Mouse (Mus musculus) MEL (cell line): ENCODE data around the gene Psme2. TPM values are rescaled to one million over a fixed set of nuclear protein-coding genes. Genes with fewer than 3 reads are reported as not detected.

Experiments used
- DNase-seq: peaks from one replicate; pipeline ENCODE4 v3.0.0; 2011; ENCODE audit warnings: low read depth, low spot score
- H3K27ac ChIP-seq: 2 replicates; pipeline ENCODE4 v1.5.1; 2012; ENCODE audit warnings: low read depth, mild to moderate bottlenecking, control low read depth, low read length, moderate library complexity; ENCODE audit not compliant: control insufficient read depth
- H3K27me3 ChIP-seq, 2 experiments: fragments of 150-350 bp in 1 of 2; sonication (generic) in 1 of 2; 2 replicates each; pipeline ENCODE4 v1.6.1; 2012; ENCODE audit warnings: low read length in 2 of 2, mild to moderate bottlenecking in 2 of 2, improper control_type of control experiment in 1 of 2, moderate library complexity in 1 of 2; ENCODE audit not compliant: insufficient read depth in 2 of 2, control insufficient read depth in 1 of 2
- H3K36me3 ChIP-seq, 2 experiments: 2 replicates each; pipeline ENCODE4 v1.6.1; 2012 to 2014; ENCODE audit warnings: low read length in 2 of 2, improper control_type of control experiment in 1 of 2, inconsistent platforms in 1 of 2, mild to moderate bottlenecking in 1 of 2; ENCODE audit not compliant: insufficient read depth in 2 of 2, control insufficient read depth in 1 of 2
- H3K4me1 ChIP-seq, 2 experiments: fragments of 150-350 bp in 1 of 2; sonication (generic) in 1 of 2; 2 replicates each; pipeline ENCODE4 v1.6.1; 2012; ENCODE audit warnings: low read length in 2 of 2, improper control_type of control experiment in 1 of 2, mild to moderate bottlenecking in 1 of 2; ENCODE audit not compliant: insufficient read depth in 2 of 2, control insufficient read depth in 1 of 2
- H3K4me3 ChIP-seq, 2 experiments: fragments of 150-350 bp in 1 of 2; sonication (generic) in 1 of 2; 2 replicates each; pipeline ENCODE4 v1.5.1; 2012; ENCODE audit warnings: low read depth in 2 of 2, low read length in 2 of 2, mild to moderate bottlenecking in 2 of 2, moderate library complexity in 2 of 2, control low read depth in 1 of 2, improper control_type of control experiment in 1 of 2; ENCODE audit not compliant: control insufficient read depth in 1 of 2, insufficient read depth in 1 of 2
- H3K79me2 ChIP-seq: 2 replicates; pipeline ENCODE4 v1.6.1; 2012; ENCODE audit warnings: mild to moderate bottlenecking, low read length, moderate library complexity; ENCODE audit not compliant: control insufficient read depth, poor library complexity, insufficient read depth
- H3K9ac ChIP-seq: 2 replicates; pipeline ENCODE4 v1.6.1; 2012; ENCODE audit warnings: low read depth, mild to moderate bottlenecking, control low read depth, low read length, moderate library complexity; ENCODE audit not compliant: control insufficient read depth, poor library complexity, severe bottlenecking
- H3K9me3 ChIP-seq: fragments of 150-350 bp; sonication (generic); replicated peaks from 2 replicates; pipeline ENCODE4 v1.6.1; 2012; ENCODE audit warnings: mild to moderate bottlenecking, low read length, improper control_type of control experiment, moderate library complexity; ENCODE audit not compliant: insufficient read depth
- BHLHE40 ChIP-seq: IDR thresholded peaks from 2 replicates; pipeline ENCODE4 v1.6.1; 2012; ENCODE audit warnings: low read depth, mild to moderate bottlenecking, inconsistent platforms, low read length, improper control_type of control experiment, borderline replicate concordance
- CHD1 ChIP-seq: IDR thresholded peaks from 2 replicates; pipeline ENCODE4 v1.6.1; 2012; ENCODE audit warnings: low read depth, mild to moderate bottlenecking, inconsistent platforms, low read length, improper control_type of control experiment
- CHD2 ChIP-seq: IDR thresholded peaks from 2 replicates; pipeline ENCODE4 v1.6.1; 2011; ENCODE audit warnings: low read length, improper control_type of control experiment
- CTCF ChIP-seq, 3 experiments: IDR thresholded peaks in 2 of 3; conservative IDR thresholded peaks in 1 of 3; 2 replicates each; pipeline ENCODE4 v1.5.1; 2011 to 2012; ENCODE audit warnings: low read length in 3 of 3, low read depth in 2 of 3, mild to moderate bottlenecking in 2 of 3, improper control_type of control experiment in 1 of 3, inconsistent platforms in 1 of 3, mixed read lengths in 1 of 3, moderate library complexity in 1 of 3; ENCODE audit not compliant: control insufficient read depth in 1 of 3, insufficient read depth in 1 of 3, poor library complexity in 1 of 3, severe bottlenecking in 1 of 3
- E2F4 ChIP-seq: IDR thresholded peaks from 2 replicates; pipeline ENCODE4 v1.6.1; 2011; ENCODE audit warnings: low read depth, low read length, improper control_type of control experiment, borderline replicate concordance
- ELF1 ChIP-seq: IDR thresholded peaks from 2 replicates; pipeline ENCODE4 v1.6.1; 2014; ENCODE audit warnings: low read depth, mild to moderate bottlenecking, inconsistent platforms, low read length, improper control_type of control experiment, moderate library complexity
- EP300 ChIP-seq, 2 experiments: IDR thresholded peaks; 2 replicates each; pipeline ENCODE4 v1.6.1; 2011; ENCODE audit warnings: improper control_type of control experiment in 2 of 2, low read length in 2 of 2, low read depth in 1 of 2, mild to moderate bottlenecking in 1 of 2
- ETS1 ChIP-seq: IDR thresholded peaks from 2 replicates; pipeline ENCODE4 v1.6.1; 2012; ENCODE audit warnings: low read depth, mild to moderate bottlenecking, inconsistent platforms, low read length, improper control_type of control experiment, moderate library complexity
- GABPA ChIP-seq: IDR thresholded peaks from 2 replicates; pipeline ENCODE4 v1.6.1; 2012; ENCODE audit warnings: low read depth, mild to moderate bottlenecking, inconsistent platforms, low read length, improper control_type of control experiment, moderate library complexity
- GATA1 ChIP-seq: IDR thresholded peaks from 2 replicates; pipeline ENCODE4 v1.6.1; 2011; ENCODE audit warnings: low read depth, low read length, improper control_type of control experiment
- JUND ChIP-seq: IDR thresholded peaks from 2 replicates; pipeline ENCODE4 v1.6.1; 2011; ENCODE audit warnings: low read depth, mild to moderate bottlenecking, improper control_type of control experiment, low read length
- KAT2A ChIP-seq: conservative IDR thresholded peaks from 2 replicates; pipeline ENCODE4 v1.6.1; 2012; ENCODE audit warnings: low read depth, low read length, improper control_type of control experiment, inconsistent platforms
- MAFK ChIP-seq: IDR thresholded peaks from 2 replicates; pipeline ENCODE4 v1.6.1; 2011; ENCODE audit warnings: low read depth, mild to moderate bottlenecking, low read length, improper control_type of control experiment, borderline replicate concordance
- MAX ChIP-seq: IDR thresholded peaks from 2 replicates; pipeline ENCODE4 v1.6.1; 2011; ENCODE audit warnings: low read length, improper control_type of control experiment
- MAZ ChIP-seq: IDR thresholded peaks from 2 replicates; pipeline ENCODE4 v1.6.1; 2012; ENCODE audit warnings: low read depth, mild to moderate bottlenecking, inconsistent platforms, low read length, improper control_type of control experiment
- MEF2A ChIP-seq: IDR thresholded peaks from 2 replicates; pipeline ENCODE4 v1.6.1; 2014; ENCODE audit warnings: low read depth, mild to moderate bottlenecking, inconsistent platforms, low read length, improper control_type of control experiment; ENCODE audit not compliant: poor library complexity, insufficient replicate concordance, severe bottlenecking; ENCODE audit errors: extremely low read depth
- MXI1 ChIP-seq: IDR thresholded peaks from 2 replicates; pipeline ENCODE4 v1.6.1; 2011; ENCODE audit warnings: mild to moderate bottlenecking, low read depth, low read length, improper control_type of control experiment
- MYB ChIP-seq: IDR thresholded peaks from 2 replicates; pipeline ENCODE4 v1.6.1; 2011; ENCODE audit warnings: mild to moderate bottlenecking, low read depth, low read length, improper control_type of control experiment
- NELFE ChIP-seq: IDR thresholded peaks from 2 replicates; pipeline ENCODE4 v1.6.1; 2011; ENCODE audit warnings: low read depth, low read length, improper control_type of control experiment
- POLR2A ChIP-seq, 2 experiments: IDR thresholded peaks; 2 replicates each; pipeline ENCODE4 v1.6.1; 2011 to 2012; ENCODE audit warnings: low read length in 2 of 2, mild to moderate bottlenecking in 2 of 2, control low read depth in 1 of 2, improper control_type of control experiment in 1 of 2, low read depth in 1 of 2, moderate library complexity in 1 of 2; ENCODE audit not compliant: control insufficient read depth in 1 of 2, insufficient read depth in 1 of 2, poor library complexity in 1 of 2
- POLR2AphosphoS2 ChIP-seq: IDR thresholded peaks from 2 replicates; pipeline ENCODE4 v1.6.1; 2011; ENCODE audit warnings: low read length, improper control_type of control experiment
- POLR2AphosphoS5 ChIP-seq: IDR thresholded peaks from 2 replicates; pipeline ENCODE4 v1.6.1; 2012; ENCODE audit warnings: low read depth, borderline replicate concordance, mild to moderate bottlenecking, inconsistent platforms, low read length, moderate library complexity, mixed read lengths
- RAD21 ChIP-seq: IDR thresholded peaks from 2 replicates; pipeline ENCODE4 v1.6.1; 2011; ENCODE audit warnings: mild to moderate bottlenecking, low read depth, low read length, improper control_type of control experiment
- RCOR1 ChIP-seq: IDR thresholded peaks from 2 replicates; pipeline ENCODE4 v1.6.1; 2012; ENCODE audit warnings: low read depth, mild to moderate bottlenecking, inconsistent platforms, low read length, improper control_type of control experiment
- SIN3A ChIP-seq: IDR thresholded peaks from 2 replicates; pipeline ENCODE4 v1.6.1; 2012; ENCODE audit warnings: low read length, improper control_type of control experiment, inconsistent platforms
- SMC3 ChIP-seq: IDR thresholded peaks from 2 replicates; pipeline ENCODE4 v1.6.1; 2011; ENCODE audit warnings: low read depth, low read length, improper control_type of control experiment
- TAL1 ChIP-seq: IDR thresholded peaks from 2 replicates; pipeline ENCODE4 v1.6.1; 2012; ENCODE audit warnings: mild to moderate bottlenecking, inconsistent platforms, low read length, moderate library complexity, mixed read lengths
- TBP ChIP-seq: IDR thresholded peaks from 2 replicates; pipeline ENCODE4 v1.8.0; 2011; ENCODE audit warnings: low read depth, low read length, improper control_type of control experiment
- TCF12 ChIP-seq: IDR thresholded peaks from 2 replicates; pipeline ENCODE4 v1.6.1; 2014; ENCODE audit warnings: low read depth, mild to moderate bottlenecking, inconsistent platforms, low read length, improper control_type of control experiment, moderate library complexity
- UBTF ChIP-seq: IDR thresholded peaks from 2 replicates; pipeline ENCODE4 v1.6.1; 2012; ENCODE audit warnings: low read depth, mild to moderate bottlenecking, inconsistent platforms, low read length, improper control_type of control experiment, moderate library complexity, borderline replicate concordance; ENCODE audit not compliant: insufficient read depth
- USF1 ChIP-seq: IDR thresholded peaks from 2 replicates; pipeline ENCODE4 v1.6.1; 2014; ENCODE audit warnings: low read depth, mild to moderate bottlenecking, inconsistent platforms, low read length, improper control_type of control experiment, moderate library complexity
- USF2 ChIP-seq, 2 experiments: IDR thresholded peaks; 2 replicates each; pipeline ENCODE4 v1.6.1; 2011 to 2012; ENCODE audit warnings: improper control_type of control experiment in 2 of 2, low read length in 2 of 2, borderline replicate concordance in 1 of 2, inconsistent platforms in 1 of 2, low read depth in 1 of 2, mild to moderate bottlenecking in 1 of 2; ENCODE audit not compliant: insufficient read depth in 1 of 2
- ZC3H11A ChIP-seq: IDR thresholded peaks from 2 replicates; pipeline ENCODE4 v1.6.1; 2012; ENCODE audit warnings: low read depth, mild to moderate bottlenecking, inconsistent platforms, low read length, improper control_type of control experiment
- ZKSCAN1 ChIP-seq: IDR thresholded peaks from 2 replicates; pipeline ENCODE4 v1.6.1; 2012; ENCODE audit warnings: low read depth, mild to moderate bottlenecking, inconsistent platforms, low read length, improper control_type of control experiment, moderate library complexity
- ZMIZ1 ChIP-seq: IDR thresholded peaks from 2 replicates; pipeline ENCODE4 v1.6.1; 2012; ENCODE audit warnings: low read depth, mild to moderate bottlenecking, inconsistent platforms, low read length, improper control_type of control experiment, moderate library complexity
- ZNF384 ChIP-seq: IDR thresholded peaks from 2 replicates; pipeline ENCODE4 v1.6.1; 2012; ENCODE audit warnings: low read depth, mild to moderate bottlenecking, inconsistent platforms, low read length, improper control_type of control experiment
- polyA plus RNA-seq, 2 experiments: library from polyadenylated mRNA; stranded (reverse) in 1 of 2; unstranded in 1 of 2; fragments of >175 nt in 1 of 2; fragments of >200 nt in 1 of 2; gene quantifications; 2 replicates each; pipeline versions ENCODE4 v1.2.1 to v1.2.4; 2012; ENCODE audit warnings: low replicate concordance in 2 of 2, low read depth in 1 of 2; ENCODE audit not compliant: insufficient read length in 2 of 2, insufficient read depth in 1 of 2, missing spikeins in 1 of 2
- total RNA-seq: library from RNA; depleted of rRNA; stranded (reverse); fragments of 300-350 nt; gene quantifications from 2 replicates; pipeline ENCODE4 v1.2.3, GENCODE M21; 2012

Gene Psme2
- total and polyA plus RNA-seq, 3 experiments: 143 to 231 TPM; not detected in 1

DNA sequence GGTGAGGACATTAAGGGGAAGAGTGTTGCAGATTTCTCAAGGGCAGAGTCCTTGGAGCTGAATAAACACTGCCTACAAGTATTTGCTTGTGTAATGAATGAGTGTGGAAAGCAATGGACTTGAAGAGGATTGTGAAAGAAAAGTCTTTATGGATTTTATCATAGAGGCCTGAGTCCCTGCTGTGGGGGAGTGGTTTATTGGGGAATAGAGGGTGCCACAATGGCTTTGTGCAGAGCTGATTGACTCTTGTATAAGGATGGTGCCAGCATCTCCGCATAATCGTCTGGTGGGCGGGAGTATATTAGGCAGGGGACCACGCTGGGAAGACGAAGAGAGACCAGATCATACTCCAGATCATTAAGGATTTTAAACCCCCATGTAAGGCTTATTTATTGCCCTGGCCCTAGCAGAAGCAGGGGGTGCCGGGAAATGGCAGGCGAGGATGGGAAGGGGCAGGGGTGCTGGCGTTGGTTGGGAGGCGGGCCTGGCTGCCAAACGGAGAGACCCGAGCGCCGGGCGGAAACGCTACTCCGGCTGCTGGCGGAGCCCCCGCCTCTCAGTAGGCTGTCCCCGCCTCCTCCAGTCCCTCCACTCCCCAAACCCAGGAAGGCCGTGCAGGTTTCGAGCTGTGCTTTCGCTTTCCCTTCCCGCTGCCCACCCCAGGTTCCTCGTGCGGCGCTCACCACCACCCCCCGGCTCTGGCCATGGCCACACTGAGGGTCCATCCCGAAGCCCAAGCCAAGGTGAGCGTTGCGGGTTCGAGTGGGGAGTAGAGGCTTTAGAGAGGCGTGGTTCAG, 12.8 kb downstream of the Psme2 start, which contains the start of gene Psme1:
TSS of gene Psme1 (plus strand) at position 253 of the 797 bp plus-strand sequence.
- peak; percentile 91 for DNase-seq
- Histone ChIP-seq H3K79me2 (peaks cover 4% of the 10 kb centered on the region), H3K27ac (peak within 1 kb of the TSS; percentile 72), H3K36me3 (peaks cover 0 to 7% of the 10 kb centered on the region in 2 experiments; a peak in 2 of 4 replicates), H3K9ac (peak within 1 kb of the TSS; percentile 93), H3K4me3 (peak within 1 kb of the TSS; percentile 88 to 93), H3K9me3 (no peaks in the 10 kb centered on the region), H3K27me3 (no peaks in the 10 kb centered on the region), H3K4me1 (peaks cover 3 to 13% of the 10 kb centered on the region in 2 experiments; a peak in 3 of 4 replicates)
- no peak for TF ChIP-seq TAL1
- TF ChIP-seq GATA1: no peak
- no peak for TF ChIP-seq ZKSCAN1
- no peak for TF ChIP-seq POLR2AphosphoS5
- no peak for TF ChIP-seq EP300 (IDR thresholded peaks at IDR 0.05; ENCODE audit: low read depth in 1 of 2, low read length in 2 of 2)
- peak; percentile 60 for TF ChIP-seq MXI1
- TF ChIP-seq MAFK: no peak
- no peak for TF ChIP-seq E2F4
- peak; percentile 64; the same call in 1 of the 2 replicates for TF ChIP-seq TBP
- no peak for TF ChIP-seq ZC3H11A
- TF ChIP-seq CHD1: no peak
- no peak for TF ChIP-seq RCOR1
- TF ChIP-seq GABPA: no peak
- TF ChIP-seq ZMIZ1: peak; percentile 63; the same call in 1 of the 2 replicates
- TF ChIP-seq POLR2AphosphoS2: no peak
- TF ChIP-seq TCF12: no peak; the same call in 1 of the 2 replicates
- no peak for TF ChIP-seq BHLHE40
- peak; percentile 84; the same call in 1 of the 2 replicates for TF ChIP-seq MAZ
- TF ChIP-seq USF2 (IDR thresholded peaks at IDR 0.05; ENCODE audit: borderline replicate concordance in 1 of 2, insufficient read depth in 1 of 2, low read depth in 1 of 2, low read length in 2 of 2): no peak
- no peak for TF ChIP-seq RAD21
- TF ChIP-seq SMC3: no peak
- no peak for TF ChIP-seq CTCF (IDR thresholded peaks at IDR 0.05 in 2 of 3, conservative IDR thresholded peaks at IDR 0.05 in 1 of 3; ENCODE audit: control insufficient read depth in 1 of 3, insufficient read depth in 1 of 3, low read depth in 2 of 3, low read length in 3 of 3, poor library complexity in 1 of 3, severe bottlenecking in 1 of 3)
- no peak for TF ChIP-seq MEF2A
- peak; percentile 73 for TF ChIP-seq NELFE
- no peak for TF ChIP-seq MYB
- 0 out of 2 replicates have a peak, but pooled peaks have one; percentile 38 for TF ChIP-seq ETS1
- peak; percentile 53 to 80 for TF ChIP-seq POLR2A (IDR thresholded peaks at IDR 0.05; ENCODE audit: control insufficient read depth in 1 of 2, insufficient read depth in 1 of 2, low read depth in 1 of 2, low read length in 2 of 2, poor library complexity in 1 of 2)
- no peak for TF ChIP-seq ZNF384
- no peak for TF ChIP-seq MAX
- TF ChIP-seq KAT2A: no peak; the same call in 1 of the 2 replicates
- no peak for TF ChIP-seq USF1
- TF ChIP-seq SIN3A: peak; percentile 53; the same call in 1 of the 2 replicates
- TF ChIP-seq CHD2: no peak
- peak; percentile 70; the same call in 1 of the 2 replicates for TF ChIP-seq ELF1
- 0 out of 2 replicates have a peak, but pooled peaks have one; percentile 22 for TF ChIP-seq UBTF
- no peak for TF ChIP-seq JUND
